Mouse (Mus musculus): ENCODE data around the gene Pgrmc2. TPM values are rescaled to one million over a fixed set of nuclear protein-coding genes. Genes with fewer than 3 reads are reported as not detected.

Pgrmc2 gene
- 10 to 100 TPM; 31.8 to 36.0 TPM for total RNA-seq (2021)

DNA sequence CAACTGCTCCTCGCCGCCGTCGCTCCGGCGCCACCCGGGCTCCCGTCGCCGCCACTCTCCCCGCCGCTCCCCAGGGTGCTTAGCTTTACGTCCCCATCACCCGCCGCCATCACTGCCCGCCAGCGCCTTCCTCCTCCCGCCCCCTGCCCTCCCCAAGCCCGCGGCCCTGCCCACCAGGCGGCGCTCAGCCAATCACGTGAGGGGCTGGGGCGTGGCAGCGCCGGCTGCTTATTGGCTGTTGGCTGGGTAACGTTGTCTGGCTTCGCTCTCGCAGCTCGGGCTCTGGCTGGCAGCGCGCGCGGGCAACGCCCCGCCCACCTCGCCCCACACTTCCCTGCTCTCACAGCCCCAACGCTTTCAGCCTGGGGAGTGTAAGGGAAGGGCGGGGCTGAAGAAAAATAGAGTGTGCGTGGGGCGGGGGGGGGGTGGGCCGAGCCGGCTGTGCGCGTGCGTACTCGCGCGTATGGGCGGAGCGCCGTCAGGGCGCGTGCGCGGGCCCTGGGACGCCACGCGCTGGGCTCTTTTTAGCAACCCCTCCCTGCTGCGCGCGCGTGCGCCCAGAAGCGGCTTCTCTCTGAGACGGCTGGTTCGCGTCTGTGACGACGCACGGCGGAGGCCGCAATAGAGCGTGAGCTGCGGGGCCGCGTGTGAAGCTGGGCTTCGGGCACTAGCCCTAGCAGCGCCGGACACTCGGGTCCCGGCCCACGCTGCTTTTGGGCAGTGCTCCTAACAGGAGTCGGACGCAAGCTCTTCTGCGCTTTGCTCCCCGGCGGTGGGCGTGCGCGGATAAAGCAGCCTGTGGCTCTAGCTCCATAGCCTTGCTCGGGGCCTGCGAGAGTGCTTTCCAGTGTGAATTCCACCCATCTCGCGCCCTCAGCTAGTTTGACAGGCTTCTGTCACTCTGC, at the start of gene Pgrmc2:
Gene Pgrmc2, minus strand, starts transcription at position 162 of the 905 bp plus-strand sequence.
- DNase-seq: peak; percentile 98 to 99
- intact Hi-C loops (cut with DNase I): loop anchor here (5.0 to 10.0 kb wide), 4 partner anchors 191 to 659 kb away; partner anchors contain the start of genes D3Ertd751e and Sclt1

- intact Hi-C loops (cut with DNase I): no loop called here
- DNase-seq: no peak
Measured at GRCm38 (mm10) chr3:41124000-41124294, 41.1 kb upstream of the Pgrmc2 start.

GRCm38 (mm10) chr3:41123190-41123999, 40.5 kb upstream of the Pgrmc2 start:
- intact Hi-C loops (cut with DNase I): no loop called here

GRCm38 (mm10) chr3:41118173-41118572, 35.3 kb upstream of the Pgrmc2 start:
- DNase-seq: no peak
- intact Hi-C loops (cut with DNase I): no loop called here

More at GRCm38 (mm10) chr3:41123190-41123999, 40.5 kb upstream of the Pgrmc2 start:
- no peak for DNase-seq

DNA sequence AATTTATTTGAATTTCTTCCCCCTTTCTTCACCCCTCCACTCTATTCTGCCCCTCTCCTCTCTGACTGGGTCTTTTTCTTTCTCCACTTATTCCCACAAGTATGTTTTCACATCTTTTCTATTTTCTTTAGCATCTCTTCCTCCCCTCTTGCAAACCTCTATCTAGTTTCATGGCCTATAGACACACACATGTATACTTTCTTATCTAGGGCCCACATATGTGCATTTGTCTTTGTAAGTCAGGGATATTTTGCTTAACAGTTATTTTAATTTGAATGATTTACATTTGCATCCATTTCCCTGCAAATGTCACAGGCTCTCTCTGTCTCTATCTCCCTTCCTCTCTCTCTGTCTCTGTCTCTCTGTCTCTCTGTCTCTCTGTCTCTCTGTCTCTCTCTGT, 34.6 kb upstream of the Pgrmc2 start:
- DNase-seq: no peak
- intact Hi-C loops (cut with DNase I): no loop called here

GRCm38 (mm10) chr3:41113186-41113585, 30.3 kb upstream of the Pgrmc2 start:
- intact Hi-C loops (cut with DNase I): no loop called here
- DNase-seq: no peak

DNA sequence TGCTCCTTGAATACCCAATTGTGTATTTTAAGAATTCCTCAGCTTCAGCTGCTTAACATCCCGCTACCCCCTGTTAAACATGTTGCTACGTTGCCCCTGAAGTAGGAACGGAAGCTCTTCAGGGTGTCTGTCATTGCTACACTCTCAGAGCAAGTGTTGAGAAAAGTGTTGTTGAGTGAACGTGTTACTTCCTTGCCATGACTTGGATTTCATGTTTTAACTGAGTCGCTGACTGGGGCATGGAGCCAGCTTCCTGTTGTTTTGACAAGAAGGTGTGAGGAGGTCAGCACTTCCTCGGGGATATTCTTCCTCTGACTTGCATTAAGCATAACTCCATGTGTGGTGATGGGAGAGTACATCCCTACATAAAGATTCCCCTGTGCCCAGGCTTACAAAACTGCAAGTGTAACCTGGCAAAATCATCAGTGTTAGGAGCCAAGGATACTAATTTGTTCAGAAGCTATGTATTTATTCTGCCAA, 25.5 kb upstream of the Pgrmc2 start:
- intact Hi-C loops (cut with DNase I): no loop called here
- no peak for DNase-seq

- intact Hi-C loops (cut with DNase I): no loop called here
- no peak for DNase-seq
Measured at GRCm38 (mm10) chr3:41107600-41108305, 24.9 kb upstream of the Pgrmc2 start.

GRCm38 (mm10) chr3:41101905-41102304, 19.1 kb upstream of the Pgrmc2 start:
- peak in 1 of 2 experiments; percentile 9 for DNase-seq
- intact Hi-C loops (cut with DNase I): no loop called here

DNA sequence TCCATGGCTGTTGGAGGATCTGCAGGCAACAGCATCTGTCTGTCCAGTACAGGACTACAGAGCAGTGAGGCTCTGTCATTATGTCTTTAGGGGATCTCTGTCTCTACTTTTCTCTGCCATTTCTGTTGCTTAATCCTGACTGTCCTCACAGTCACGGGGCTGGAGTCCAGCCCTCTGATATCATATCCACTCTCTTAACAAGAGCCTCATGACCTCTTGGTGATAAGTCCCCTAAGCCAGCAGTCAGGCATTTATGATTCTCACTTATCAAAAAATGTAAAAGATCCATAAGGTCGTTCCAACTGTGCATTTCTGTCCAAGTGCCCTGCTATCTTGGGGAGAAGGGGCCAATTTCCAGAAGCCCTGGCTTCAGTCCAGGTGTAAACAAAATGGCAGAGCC, 17.3 kb upstream of the Pgrmc2 start:
- DNase-seq: peak in 1 of 2 experiments; percentile 25
- intact Hi-C loops (cut with DNase I): no loop called here

DNA sequence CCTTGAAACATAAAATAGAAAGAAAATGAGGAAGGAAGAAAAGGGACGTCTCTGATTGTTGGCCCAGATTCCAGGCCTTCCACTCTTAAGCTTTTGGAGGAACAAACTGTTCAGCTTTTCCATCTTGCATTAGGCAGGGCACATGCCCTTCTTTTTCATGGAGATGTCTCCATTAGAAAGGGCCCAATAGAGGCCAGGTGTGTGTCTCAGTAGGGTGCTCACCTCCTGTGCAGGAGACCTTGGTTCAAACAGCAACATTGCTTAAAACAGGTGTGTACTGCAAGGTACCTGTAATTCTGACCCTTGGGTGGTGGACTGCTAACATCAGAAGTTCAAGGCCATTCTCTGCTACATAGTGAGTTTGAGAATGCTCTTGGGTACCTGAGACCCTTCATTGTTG, 16.8 kb upstream of the Pgrmc2 start:
- no peak for DNase-seq
- intact Hi-C loops (cut with DNase I): no loop called here

GRCm38 (mm10) chr3:41093210-41093609, 10.4 kb upstream of the Pgrmc2 start:
- intact Hi-C loops (cut with DNase I): no loop called here
- no peak for DNase-seq

GRCm38 (mm10) chr3:41092311-41092710, 9.5 kb upstream of the Pgrmc2 start:
- intact Hi-C loops (cut with DNase I): no loop called here
- no peak for DNase-seq

- no peak for DNase-seq
Measured at GRCm38 (mm10) chr3:41090839-41091238, 8.0 kb upstream of the Pgrmc2 start.

DNA sequence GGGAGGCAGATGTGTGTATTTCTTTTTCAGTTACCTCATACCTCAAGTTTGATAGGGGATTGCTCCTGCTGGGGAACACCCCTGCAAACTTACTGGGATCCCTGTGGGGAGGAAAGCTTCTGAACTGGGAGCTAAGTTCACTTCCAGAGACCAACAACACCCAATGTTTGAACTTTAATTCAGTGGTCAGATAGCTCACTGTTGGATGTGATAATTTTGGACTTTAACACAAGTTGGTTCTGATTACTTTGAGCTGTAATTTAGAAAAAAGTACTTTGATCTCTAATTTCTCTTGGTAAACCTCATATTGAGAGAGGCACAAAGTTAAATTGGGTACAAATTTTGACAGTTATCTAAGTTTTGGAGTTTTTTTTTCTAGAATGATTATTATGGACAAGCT, 4.2 kb upstream of the Pgrmc2 start:
- no peak for DNase-seq
- intact Hi-C loops (cut with DNase I): loop anchor here (10.0 kb wide), 1 partner anchor 508 kb away; no protein-coding TSS in a partner anchor

More at GRCm38 (mm10) chr3:41090839-41091238, 8.0 kb upstream of the Pgrmc2 start:
- intact Hi-C loops (cut with DNase I): no loop called here

DNA sequence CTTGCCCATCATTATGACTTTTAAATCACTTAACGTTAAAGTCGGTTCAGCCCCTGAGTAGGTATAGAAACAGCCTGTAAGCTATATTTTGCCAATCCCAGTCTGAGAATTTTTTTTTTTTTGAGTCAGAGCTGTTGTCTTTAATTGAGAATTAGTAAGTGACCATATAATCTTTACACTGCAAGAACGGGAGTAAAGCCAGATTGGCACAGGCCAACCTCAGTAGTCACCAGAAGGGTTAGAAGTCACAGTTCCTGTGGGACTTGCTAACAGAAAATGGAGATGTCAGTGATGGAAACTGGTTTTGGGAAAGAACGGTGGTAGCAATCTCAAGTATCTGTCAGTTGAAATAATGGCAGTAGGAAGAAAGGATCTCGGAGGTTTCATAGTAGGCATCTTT, 1.6 kb upstream of the Pgrmc2 start:
- intact Hi-C loops (cut with DNase I): loop anchor here (2.0 to 10.0 kb wide), 5 partner anchors 134 to 658 kb away; partner anchors contain the start of genes D3Ertd751e and Sclt1

DNA sequence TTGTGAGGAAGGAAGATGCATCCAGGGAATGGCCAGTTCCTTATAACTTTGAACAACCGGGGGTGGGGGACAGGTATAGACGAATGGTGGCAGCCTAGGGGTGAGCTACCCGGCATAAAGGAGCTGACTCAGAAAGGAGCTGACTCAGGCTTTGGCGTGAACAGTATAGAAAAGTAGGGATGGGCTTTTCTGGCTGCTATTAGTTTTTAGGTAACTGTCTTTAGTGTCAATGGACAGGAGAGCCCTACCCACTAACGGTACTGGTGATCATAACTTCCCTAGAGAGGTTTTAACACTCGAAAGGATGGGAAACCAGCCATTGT, 905 bp upstream of the Pgrmc2 start:
- intact Hi-C loops (cut with DNase I): loop anchor here (2.0 to 10.0 kb wide), 5 partner anchors 133 to 659 kb away; partner anchors contain the start of genes D3Ertd751e and Sclt1
- no peak for DNase-seq

More for the DNA sequence above, 1.6 kb upstream of the Pgrmc2 start:
- DNase-seq: no peak

DNA sequence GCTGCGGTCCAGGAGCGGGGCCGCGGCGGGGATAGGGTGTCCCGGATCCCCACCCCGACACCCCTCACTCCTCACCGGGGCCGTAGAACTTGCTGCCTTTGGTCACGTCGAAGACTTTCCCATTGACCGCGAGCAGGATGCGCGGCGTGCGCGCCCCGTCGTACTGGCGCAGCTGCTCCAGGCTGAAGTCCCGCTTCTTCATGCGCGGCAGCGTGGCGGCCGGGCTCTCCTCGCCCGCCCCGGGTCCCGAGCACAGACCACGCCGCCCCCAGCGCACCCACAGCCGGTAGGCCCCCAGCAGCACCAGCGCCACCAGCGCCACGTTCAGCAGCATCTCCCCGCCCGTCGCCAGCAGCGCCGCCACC, 344 bp downstream of the Pgrmc2 start:
- intact Hi-C loops (cut with DNase I): loop anchor here (5.0 to 10.0 kb wide), 4 partner anchors 190 to 660 kb away; partner anchors contain the start of genes D3Ertd751e and Sclt1
- no peak for DNase-seq

GRCm38 (mm10) chr3:41081474-41082301, 1.2 kb downstream of the Pgrmc2 start:
- DNase-seq: peak in 1 of 2 experiments; percentile 8
- intact Hi-C loops (cut with DNase I): loop anchor here (5.0 to 10.0 kb wide), 4 partner anchors 189 to 661 kb away; partner anchors contain the start of genes D3Ertd751e and Sclt1
